25 mouse cellular contexts compared by ENCODE assay signal in the genomic region with DNA sequence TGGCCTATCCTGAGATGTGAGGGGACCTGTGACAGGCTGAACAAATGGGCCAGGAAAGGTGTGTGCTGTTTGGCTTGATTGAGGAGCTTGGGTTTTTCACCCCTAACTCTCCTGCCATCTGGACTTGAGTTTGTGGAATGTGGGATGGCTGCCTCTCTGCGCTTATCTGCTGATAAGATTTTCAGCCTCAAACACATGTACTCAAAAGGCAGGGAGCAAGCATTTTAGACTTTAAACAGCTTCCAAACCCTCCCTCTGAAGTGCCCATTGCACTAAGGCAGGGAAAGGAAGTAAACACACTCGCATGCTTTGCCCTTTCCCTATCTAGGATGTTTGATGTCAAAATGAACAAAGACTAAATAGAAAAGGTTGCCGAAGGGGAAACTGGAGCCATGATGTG.
"Had no signal": no experiment of that assay in that cellular context is flagged by ENCODE, and none has a peak within 500 bp of the region (broad histone marks: within the 10 kb centered on the region; RNA-seq: fewer than 3 reads in every experiment).

No protein-coding gene starts in this region.

- DNase-seq: kidney, adult 11 months; kidney, adult 9 months; kidney, postnatal 25 days; layer of hippocampus, adult 9-11 months; liver; lung, adult 18-20 months; lung, postnatal 10 days; lung, postnatal 4 days; right cerebral cortex, adult 18-20 months; right cerebral cortex, postnatal 14 days; right cerebral cortex, postnatal 4 days; thymus, adult 2 months; thymus, postnatal 14 days; thymus, postnatal 4 days had no signal

- H3K9me3 ChIP-seq: intestine, embryonic 15.5 days; limb, embryonic 10.5 days; limb, embryonic 13.5 days; liver, embryonic 12.5 days; liver, embryonic 15.5 days; midbrain, embryonic 12.5 days; midbrain, embryonic 15.5 days; neural tube, embryonic 12.5 days; neural tube, embryonic 15.5 days had no signal

- H3K4me1 ChIP-seq: intestine, embryonic 15.5 days; liver, embryonic 12.5 days; liver, embryonic 15.5 days; midbrain, embryonic 12.5 days; midbrain, embryonic 15.5 days; neural tube, embryonic 12.5 days; neural tube, embryonic 15.5 days had no signal

- H3K4me2 ChIP-seq: intestine, embryonic 15.5 days; limb, embryonic 13.5 days; liver, embryonic 12.5 days; liver, embryonic 15.5 days; midbrain, embryonic 12.5 days; midbrain, embryonic 15.5 days; neural tube, embryonic 12.5 days; neural tube, embryonic 15.5 days had no signal

- ATAC-seq: intestine, embryonic 15.5 days; liver, embryonic 12.5 days; midbrain, embryonic 15.5 days had no signal

- H3K4me3 ChIP-seq: intestine, embryonic 15.5 days; layer of hippocampus, adult 2 months; limb, embryonic 10.5 days; limb, embryonic 13.5 days; liver, embryonic 12.5 days; liver, embryonic 15.5 days; midbrain, embryonic 12.5 days; midbrain, embryonic 15.5 days; neural tube, embryonic 12.5 days; neural tube, embryonic 15.5 days had no signal

- H3K27ac ChIP-seq: intestine, embryonic 15.5 days; kidney, postnatal 0 days; layer of hippocampus, adult 2 months; limb, embryonic 10.5 days; limb, embryonic 13.5 days; liver, embryonic 12.5 days; liver, embryonic 15.5 days; midbrain, embryonic 12.5 days; midbrain, embryonic 15.5 days; neural tube, embryonic 12.5 days; neural tube, embryonic 15.5 days had no signal

- H3K27me3 ChIP-seq: intestine, embryonic 15.5 days; liver, embryonic 12.5 days; liver, embryonic 15.5 days; midbrain, embryonic 12.5 days; midbrain, embryonic 15.5 days; neural tube, embryonic 12.5 days; neural tube, embryonic 15.5 days had no signal

- H3K9ac ChIP-seq: intestine, embryonic 15.5 days; limb, embryonic 13.5 days; liver, embryonic 12.5 days; liver, embryonic 15.5 days; midbrain, embryonic 12.5 days; midbrain, embryonic 15.5 days; neural tube, embryonic 12.5 days; neural tube, embryonic 15.5 days had no signal

- H3K36me3 ChIP-seq: intestine, embryonic 15.5 days; limb, embryonic 10.5 days; limb, embryonic 13.5 days; liver, embryonic 12.5 days; liver, embryonic 15.5 days; midbrain, embryonic 12.5 days; midbrain, embryonic 15.5 days; neural tube, embryonic 12.5 days; neural tube, embryonic 15.5 days had no signal
